Mouse (Mus musculus): ENCODE measurements at regions not wholly inside any gene's neighbourhood (a gene's known extent, or its start where the extent isn't known, plus 50 kb on each side); places are given as distances from the start of the nearest gene placed in this dataset.

- DNase-seq = no peak
Measured at GRCm38 (mm10) chr13:112188741-112189476, 99.3 kb upstream of the Ankrd55 start.

DNA sequence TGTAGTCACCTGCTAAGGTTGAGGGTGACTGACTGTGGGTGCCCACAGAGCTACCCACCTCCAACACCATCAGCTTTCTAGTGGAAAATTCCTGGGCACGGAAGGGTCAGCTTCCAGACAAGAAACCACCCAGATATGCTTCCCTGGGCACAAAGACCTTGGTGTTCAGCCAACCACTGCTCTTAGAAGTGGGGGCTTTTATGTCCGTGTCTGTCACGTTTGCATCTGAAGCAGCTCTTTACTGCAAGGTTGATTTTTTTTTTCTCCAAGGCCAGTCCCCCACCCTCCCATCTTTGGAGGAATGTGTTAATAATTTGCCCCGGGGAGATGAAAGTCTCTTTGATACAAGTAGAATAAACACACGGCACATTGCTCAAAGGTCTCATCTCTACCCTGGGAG, 98.6 kb upstream of the Ankrd55 start:
- DNase-seq = peak; percentile 67

DNA sequence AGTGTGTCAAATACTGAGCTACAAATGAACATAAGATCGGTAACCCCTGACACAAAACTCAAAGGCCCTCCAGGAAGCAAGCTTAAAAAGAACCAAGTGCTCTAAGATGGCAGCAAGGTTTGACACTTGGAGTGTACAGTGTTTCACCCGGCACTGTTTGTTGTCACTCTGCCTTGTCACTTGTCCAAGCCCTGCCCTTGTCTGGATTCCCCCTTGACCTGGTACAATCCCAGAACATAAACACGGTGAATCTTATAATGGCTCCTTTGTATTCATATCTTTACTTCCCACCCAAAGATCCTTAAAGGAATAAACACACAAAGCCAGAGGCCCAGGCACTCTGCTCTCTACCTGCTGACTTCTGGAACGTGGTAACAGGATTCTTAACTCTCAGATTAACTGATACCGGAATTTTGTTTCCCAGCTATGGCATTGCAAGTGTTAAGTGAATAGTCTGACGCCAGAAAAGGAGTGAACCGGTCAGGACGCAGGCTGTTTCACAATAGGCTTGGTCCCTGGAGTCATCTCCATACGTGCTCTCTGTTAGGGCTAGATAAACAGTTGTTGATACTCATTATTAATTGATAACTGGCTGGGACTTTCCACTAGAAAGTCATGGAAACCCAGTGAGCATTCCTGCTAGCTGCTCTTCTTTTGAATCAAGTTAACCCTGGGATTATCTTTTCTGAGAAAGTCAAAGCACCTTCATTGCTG, 95.9 kb upstream of the Ankrd55 start:
- DNase-seq = no peak

DNA sequence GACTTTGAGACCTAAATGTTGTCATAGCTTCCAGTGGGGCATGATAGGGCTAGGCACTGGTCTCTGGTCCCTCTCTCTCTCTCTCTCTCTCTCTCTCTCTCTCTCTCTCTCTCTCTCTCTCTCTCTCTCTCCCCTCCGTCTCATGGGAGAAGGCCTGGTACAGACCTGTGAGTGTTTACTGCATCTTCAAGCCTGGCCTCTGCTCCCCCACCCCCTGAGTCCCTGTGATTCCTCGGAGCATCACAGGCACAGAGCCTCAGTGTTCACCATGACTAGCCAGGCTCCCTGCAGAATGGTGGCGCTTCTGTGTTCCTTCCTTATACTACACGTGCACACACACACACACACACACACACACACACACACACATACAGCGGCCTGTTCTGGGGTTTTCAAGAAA, 94.6 kb upstream of the Ankrd55 start:
- DNase-seq = no peak

DNA sequence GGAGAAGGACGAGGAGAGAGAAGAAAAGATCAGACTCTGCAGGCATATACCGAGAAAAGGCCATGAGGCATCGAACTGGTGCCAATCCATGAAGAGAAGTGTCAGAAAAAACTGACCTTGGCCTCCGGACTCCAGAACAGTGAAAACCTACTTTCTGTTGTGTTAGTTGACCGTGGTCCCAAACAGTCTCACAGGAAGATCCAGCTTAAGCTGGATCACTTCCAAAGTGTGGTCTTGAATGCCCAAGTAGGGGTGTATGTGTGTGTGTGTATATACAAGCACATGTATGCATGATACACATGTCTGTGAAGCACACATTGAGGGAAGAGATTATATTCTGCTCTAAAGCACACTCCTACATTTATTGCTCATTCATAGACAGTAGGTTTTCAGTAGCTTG, 93.3 kb upstream of the Ankrd55 start:
- DNase-seq = no peak

DNA sequence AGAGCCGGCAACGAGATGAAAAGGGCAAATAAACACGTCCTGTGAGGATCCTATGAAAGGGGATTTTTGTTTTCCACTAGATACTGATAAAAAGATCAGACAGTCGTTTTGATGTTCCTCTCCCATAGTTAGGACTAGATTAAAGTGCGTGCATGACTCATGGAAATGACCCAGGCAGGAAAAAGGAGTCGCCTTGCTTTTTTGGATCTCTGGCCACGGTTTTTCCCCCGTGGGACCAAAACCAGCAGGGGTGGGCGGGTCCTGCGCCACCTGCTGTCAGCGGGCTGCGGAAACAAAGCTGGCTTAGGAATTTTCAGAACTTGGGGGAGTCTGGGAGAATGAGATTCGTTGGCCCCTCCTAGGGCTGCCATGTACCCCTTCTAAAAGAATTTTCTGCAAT, 91.5 kb upstream of the Ankrd55 start:
- DNase-seq = peak; percentile 86

- no peak for DNase-seq
Measured at GRCm38 (mm10) chr13:112203721-112204120, 84.5 kb upstream of the Ankrd55 start.

DNA sequence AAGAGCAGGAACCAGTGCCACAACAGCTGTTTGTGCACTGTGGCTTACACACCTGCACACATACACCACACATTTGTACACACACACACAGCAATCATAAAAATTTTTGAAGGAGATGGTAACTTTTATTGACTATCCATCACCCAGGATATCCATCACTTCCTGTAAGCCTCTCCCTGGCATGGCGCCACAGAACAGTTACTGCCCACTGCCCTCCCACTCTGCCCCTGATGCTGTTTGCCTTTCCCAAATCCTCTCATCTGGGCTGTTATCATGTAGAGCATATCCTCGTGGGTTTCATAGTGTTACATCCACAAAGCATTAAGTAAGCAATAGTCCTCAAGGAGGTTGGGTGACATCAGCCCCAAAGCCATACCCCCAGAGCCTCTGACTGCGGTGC, 84.0 kb upstream of the Ankrd55 start:
- DNase-seq = no peak

GRCm38 (mm10) chr13:112204813-112205212, 83.4 kb upstream of the Ankrd55 start:
- no peak for DNase-seq

DNA sequence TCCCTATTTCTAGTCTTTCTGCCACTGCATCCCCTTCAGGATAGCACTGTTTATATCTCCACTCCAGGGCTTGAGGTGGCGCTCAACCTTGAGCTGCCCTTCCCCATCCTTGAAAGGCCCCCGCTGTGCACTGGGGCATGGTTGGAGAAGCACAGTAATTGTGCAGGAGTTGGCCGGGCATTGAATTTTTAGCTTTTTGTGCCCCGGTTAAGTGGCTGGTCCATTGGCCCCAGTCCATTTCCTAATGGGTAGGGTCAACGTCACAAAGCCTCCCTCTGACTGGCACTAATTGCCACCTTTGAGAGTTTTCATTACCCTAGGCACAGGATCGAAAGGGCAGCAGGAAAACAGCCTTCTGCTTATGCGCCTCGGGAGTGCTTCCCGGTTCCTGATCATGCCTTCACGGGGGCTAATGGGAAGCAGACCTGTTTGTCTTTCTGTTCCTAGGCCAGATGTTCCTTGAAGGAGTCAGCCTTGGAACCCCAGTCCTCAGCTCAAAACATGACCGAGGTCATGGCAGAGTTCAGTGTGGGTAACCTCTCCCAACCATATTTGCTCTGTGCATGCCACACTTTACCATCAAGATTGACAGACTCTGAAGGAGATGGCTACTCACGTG, 80.5 kb upstream of the Ankrd55 start:
- DNase-seq = no peak

DNA sequence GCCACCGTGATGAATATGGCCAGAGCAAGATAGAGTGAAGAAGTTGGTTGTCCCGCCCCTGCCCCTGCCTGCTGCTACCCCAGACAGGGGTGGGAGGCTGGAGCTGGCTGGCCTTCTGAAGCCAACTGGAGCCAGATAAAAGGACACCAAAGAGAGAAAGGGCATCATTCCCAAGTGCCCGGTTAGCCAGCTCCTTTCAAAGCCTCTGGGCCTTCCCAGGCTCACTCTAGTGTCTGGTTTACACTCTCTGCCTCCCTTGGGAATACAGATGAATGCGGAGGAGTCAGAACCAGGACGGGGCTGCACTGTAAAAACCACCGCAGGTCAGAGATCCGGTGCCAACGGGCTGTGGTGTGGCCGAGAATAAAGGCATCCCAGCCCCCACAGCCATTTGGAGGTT, 76.4 kb upstream of the Ankrd55 start:
- no peak for DNase-seq

DNA sequence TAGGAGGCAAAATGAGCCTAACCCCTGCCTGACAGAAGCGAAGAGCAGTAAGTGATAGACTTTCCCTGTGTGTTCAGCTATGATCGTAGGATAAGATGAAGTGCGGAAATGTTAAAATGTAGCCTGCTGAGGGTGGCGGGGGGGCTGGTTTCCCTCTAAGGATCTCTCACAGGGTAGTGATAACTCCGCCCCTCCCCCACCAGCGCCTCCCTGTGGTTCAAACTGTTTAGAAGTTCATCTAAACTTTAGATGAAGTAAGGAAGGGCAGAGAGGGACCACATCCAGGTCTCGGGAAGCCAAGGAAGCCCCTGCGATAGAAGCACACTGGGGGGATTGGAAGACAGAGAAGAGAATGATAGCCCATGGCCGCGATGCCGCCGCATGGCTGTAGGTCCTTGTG, 75.9 kb upstream of the Ankrd55 start:
- DNase-seq = no peak

GRCm38 (mm10) chr13:112213652-112214081, 74.6 kb upstream of the Ankrd55 start:
- peak; percentile 20 for DNase-seq

DNA sequence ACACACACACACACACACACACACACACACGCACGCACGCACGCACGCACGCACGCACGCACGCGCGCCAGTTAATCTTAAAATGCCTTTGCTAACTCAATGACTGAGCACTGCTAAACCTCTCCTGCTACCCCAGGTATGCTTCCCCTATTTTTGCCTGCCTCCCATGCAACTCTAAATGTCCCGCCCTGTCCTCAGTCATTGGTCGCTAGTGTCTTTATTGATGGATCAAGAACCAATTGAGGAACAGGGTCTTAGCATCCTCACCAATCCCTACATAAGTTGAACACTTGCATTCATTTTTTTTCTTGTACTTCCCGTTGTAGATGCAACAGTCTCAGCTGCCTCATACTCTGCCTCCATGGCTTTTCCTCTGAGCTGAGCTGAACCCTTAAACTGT, 72.2 kb upstream of the Ankrd55 start:
- no peak for DNase-seq

- DNase-seq = no peak
Measured at GRCm38 (mm10) chr13:112218389-112218788, 69.9 kb upstream of the Ankrd55 start.

- DNase-seq = no peak
Measured at GRCm38 (mm10) chr13:112220184-112220583, 68.1 kb upstream of the Ankrd55 start.

- peak; percentile 73 for DNase-seq
Measured at GRCm38 (mm10) chr13:112223616-112224015, 64.6 kb upstream of the Ankrd55 start.

DNA sequence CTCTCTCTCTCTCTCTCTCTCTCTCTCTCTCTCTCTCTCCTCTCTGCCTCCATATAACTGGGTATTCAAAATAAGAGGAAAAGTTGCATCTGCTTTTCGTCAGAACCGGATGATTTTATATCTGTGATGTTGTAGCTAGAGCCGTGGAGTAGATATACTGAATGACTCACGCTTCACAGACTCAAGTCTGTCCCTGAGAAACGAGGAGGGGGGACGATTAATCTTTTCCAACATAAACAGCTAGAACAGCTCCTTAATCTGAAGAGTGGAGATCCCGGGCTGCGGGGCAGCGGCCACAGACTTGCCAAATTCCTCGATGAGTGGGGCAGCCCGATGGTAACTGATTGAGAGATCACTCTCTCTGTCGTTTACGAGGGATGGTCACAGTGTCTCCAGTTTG, 60.5 kb upstream of the Ankrd55 start:
- no peak for DNase-seq

- DNase-seq = no peak
Measured at GRCm38 (mm10) chr13:112228846-112229245, 59.4 kb upstream of the Ankrd55 start.

DNA sequence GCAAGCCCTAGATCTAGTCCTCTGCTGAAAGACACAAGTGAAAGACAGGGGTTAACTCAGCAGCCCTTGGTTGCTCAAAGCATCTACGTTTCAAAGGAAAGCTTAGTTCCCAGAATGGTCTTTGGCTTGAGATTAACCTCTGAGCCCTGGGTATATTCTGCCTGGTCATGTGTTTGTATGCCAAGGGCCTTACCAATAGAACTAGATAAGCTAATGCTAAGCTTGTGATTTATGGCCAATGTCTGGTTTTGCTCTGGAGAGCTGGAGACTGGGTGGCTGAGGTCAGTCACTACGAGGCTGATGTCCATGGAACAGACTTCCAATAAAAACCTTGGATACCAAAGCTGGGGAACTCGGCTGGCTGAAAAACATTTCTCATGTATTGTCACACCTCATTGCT, 58.1 kb upstream of the Ankrd55 start:
- no peak for DNase-seq

- peak; percentile 33 for DNase-seq
Measured at GRCm38 (mm10) chr13:112234695-112235094, 53.6 kb upstream of the Ankrd55 start.

DNA sequence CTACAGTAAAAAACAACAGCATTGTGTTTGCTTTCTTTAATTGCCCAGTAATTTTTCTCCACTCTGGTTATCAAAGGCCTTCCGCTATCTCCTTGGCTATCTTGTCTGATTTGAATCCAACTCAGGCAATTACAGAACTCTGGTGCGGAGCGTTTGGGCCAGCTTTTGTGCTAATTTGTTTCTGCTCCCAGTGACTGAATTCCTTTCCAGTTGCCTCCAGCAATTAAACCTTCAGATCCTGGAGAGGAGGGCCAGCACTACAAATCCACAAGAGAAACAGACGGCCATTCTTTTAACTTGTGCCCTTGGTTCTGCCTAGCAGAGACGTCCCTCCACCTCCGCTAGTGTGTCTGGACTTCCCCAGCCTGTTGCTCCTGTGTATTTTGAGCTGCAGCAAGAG, 51.3 kb upstream of the Ankrd55 start:
- no peak for DNase-seq

GRCm38 (mm10) chr13:112237377-112237776, 50.9 kb upstream of the Ankrd55 start:
- DNase-seq = no peak

DNA sequence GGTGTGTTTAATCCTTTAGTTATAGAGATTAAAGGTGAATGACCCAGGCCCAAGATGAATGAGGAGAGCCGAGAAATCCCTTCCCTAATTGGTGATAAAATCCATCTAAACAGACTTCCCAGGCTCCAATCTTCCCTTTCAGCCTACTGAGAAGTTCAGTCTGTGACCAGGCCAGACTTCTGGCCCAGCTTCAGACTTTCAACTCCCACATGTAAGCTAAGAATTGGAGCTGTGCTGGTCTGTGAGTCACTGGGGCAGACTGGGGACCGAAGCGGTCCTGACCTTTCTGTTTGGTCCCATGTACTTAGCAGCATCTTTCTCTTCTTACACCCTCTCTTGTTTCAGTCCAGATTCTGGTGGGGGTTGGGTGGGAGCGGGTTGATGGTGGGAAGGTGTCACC, 50.3 kb upstream of the Ankrd55 start:
- peak; percentile 39 for DNase-seq

Measured in kidney, postnatal 10 days (tissue).